Mouse (Mus musculus) cortical plate, adult 2 months (tissue): ENCODE results near the gene Rasgrf2. TPM values are rescaled to one million over a fixed set of nuclear protein-coding genes. Genes with fewer than 3 reads are reported as not detected.

Experiments
- H3K27ac ChIP-seq: fragments of 200-500 bp; 2 replicates; pipeline ENCODE4 v1.5.1; 2012; ENCODE audit warnings: low read length, control low read depth, inconsistent platforms; ENCODE audit not compliant: insufficient read depth
- H3K4me1 ChIP-seq: fragments of 200-500 bp; 2 replicates; pipeline ENCODE4 v1.6.1; 2011; ENCODE audit warnings: low read length; ENCODE audit not compliant: control insufficient read depth, insufficient read depth
- H3K4me3 ChIP-seq: fragments of 200-500 bp; 2 replicates; pipeline ENCODE4 v1.5.1; 2011; ENCODE audit warnings: mild to moderate bottlenecking, low read length, control low read depth; ENCODE audit not compliant: insufficient read depth
- CTCF ChIP-seq: fragments of 200-500 bp; IDR thresholded peaks from 2 replicates; pipeline ENCODE4 v1.5.1; 2011; ENCODE audit warnings: mild to moderate bottlenecking, control low read depth, low read length; ENCODE audit not compliant: insufficient read depth; ENCODE audit errors: extremely low read depth
- POLR2A ChIP-seq: fragments of 200-500 bp; IDR thresholded peaks from 2 replicates; pipeline ENCODE4 v1.6.1; 2011; ENCODE audit warnings: mild to moderate bottlenecking, low read length, control low read depth; ENCODE audit not compliant: insufficient read depth; ENCODE audit errors: extremely low read depth
- polyA plus RNA-seq: library from polyadenylated mRNA; depleted of rRNA; stranded (reverse); fragments of >200 nt; gene quantifications from 2 replicates; pipeline ENCODE4 v1.2.3, GENCODE M21; 2012

Gene Rasgrf2
- polyA plus RNA-seq, 1 experiment, result 80.6 TPM

- H3K4me3 ChIP-seq, result no peak overlapping the region
- no peak overlapping the region for H3K27ac ChIP-seq
- TF ChIP-seq CTCF (no peak), POLR2A (no peak)
- H3K4me1 ChIP-seq, result no peaks in the 10 kb centered on the region
Measured at GRCm38 (mm10) chr13:91928605-91929389, 202.7 kb downstream of the Rasgrf2 start.

GRCm38 (mm10) chr13:91921010-91921409, 210.4 kb downstream of the Rasgrf2 start:
- TF ChIP-seq CTCF (no peak), POLR2A (no peak)
- no peaks in the 10 kb centered on the region for H3K4me1 ChIP-seq
- H3K27ac ChIP-seq, result no peak overlapping the region
- H3K4me3 ChIP-seq, result no peak overlapping the region

- Histone ChIP-seq H3K4me1 (no peaks in the 10 kb centered on the region; the same call in 1 of the 2 replicates), H3K27ac (no peak overlapping the region), H3K4me3 (no peak overlapping the region)
- TF ChIP-seq CTCF, result no peak
- TF ChIP-seq POLR2A, result no peak
Measured at GRCm38 (mm10) chr13:91918764-91919163, 212.7 kb downstream of the Rasgrf2 start.

GRCm38 (mm10) chr13:91917835-91918234, 213.6 kb downstream of the Rasgrf2 start:
- TF ChIP-seq POLR2A (no peak), CTCF (no peak)
- Histone ChIP-seq H3K27ac (no peak overlapping the region), H3K4me1 (no peaks in the 10 kb centered on the region; the same call in 1 of the 2 replicates), H3K4me3 (no peak overlapping the region)

GRCm38 (mm10) chr13:91916308-91916707, 215.1 kb downstream of the Rasgrf2 start:
- H3K27ac ChIP-seq, result peak overlapping the region; percentile 2; the same call in 1 of the 2 replicates
- TF ChIP-seq POLR2A, result no peak
- no peak for TF ChIP-seq CTCF
- H3K4me3 ChIP-seq, result no peak overlapping the region
- H3K4me1 ChIP-seq, result no peaks in the 10 kb centered on the region; the same call in 1 of the 2 replicates

GRCm38 (mm10) chr13:91915582-91916239, 215.7 kb downstream of the Rasgrf2 start:
- no peak overlapping the region for H3K27ac ChIP-seq
- TF ChIP-seq POLR2A, result no peak
- TF ChIP-seq CTCF, result peak; percentile 41
- no peaks in the 10 kb centered on the region; the same call in 1 of the 2 replicates for H3K4me1 ChIP-seq
- H3K4me3 ChIP-seq, result no peak overlapping the region

GRCm38 (mm10) chr13:91915192-91915581, 216.3 kb downstream of the Rasgrf2 start:
- no peaks in the 10 kb centered on the region; the same call in 1 of the 2 replicates for H3K4me1 ChIP-seq
- TF ChIP-seq CTCF (no peak), POLR2A (no peak)
- no peak overlapping the region for H3K27ac ChIP-seq
- no peak overlapping the region for H3K4me3 ChIP-seq

- H3K27ac ChIP-seq, result no peak overlapping the region
- TF ChIP-seq POLR2A (no peak), CTCF (no peak)
- no peak overlapping the region for H3K4me3 ChIP-seq
- no peaks in the 10 kb centered on the region; the same call in 1 of the 2 replicates for H3K4me1 ChIP-seq
Measured at GRCm38 (mm10) chr13:91911652-91912051, 219.8 kb downstream of the Rasgrf2 start.

- TF ChIP-seq POLR2A (no peak), CTCF (no peak)
- Histone ChIP-seq H3K27ac (no peak overlapping the region), H3K4me1 (no peaks in the 10 kb centered on the region; the same call in 1 of the 2 replicates), H3K4me3 (no peak overlapping the region)
Measured at GRCm38 (mm10) chr13:91911211-91911610, 220.2 kb downstream of the Rasgrf2 start.

GRCm38 (mm10) chr13:91908202-91908980, 223.1 kb downstream of the Rasgrf2 start:
- no peaks in the 10 kb centered on the region; the same call in 1 of the 2 replicates for H3K4me1 ChIP-seq
- TF ChIP-seq CTCF (peak; percentile 95), POLR2A (no peak)
- H3K4me3 ChIP-seq, result no peak overlapping the region
- H3K27ac ChIP-seq, result no peak overlapping the region
